Mouse (Mus musculus) forebrain, postnatal 0 days (tissue): Measurements from ENCODE around the gene Slc37a1. TPM values are rescaled to one million over a fixed set of nuclear protein-coding genes. Genes with fewer than 3 reads are reported as not detected.

Experiments used
- ATAC-seq: fragments of 200-750 bp; cut with Nextera tagmentation; 2 replicates; pipeline ENCODE4 v1.8.0; 2017; ENCODE audit warnings: mild to moderate bottlenecking, moderate library complexity
- DNase-seq: peaks from one replicate; pipeline ENCODE4 v3.0.0-alpha.2; 2015
- H3K27ac ChIP-seq: fragments of 300-500 bp; sonication (generic); 2 replicates; pipeline ENCODE4 v1.5.1; 2014; ENCODE audit warnings: low read depth, mild to moderate bottlenecking, antibody characterized with exemption, low read length, moderate library complexity, mixed read lengths
- H3K27me3 ChIP-seq: fragments of 300-500 bp; sonication (generic); 2 replicates; pipeline ENCODE4 v1.6.1; 2014; ENCODE audit warnings: mild to moderate bottlenecking, low read length, mixed read lengths; ENCODE audit not compliant: insufficient read depth
- H3K36me3 ChIP-seq: fragments of 300-500 bp; sonication (generic); 2 replicates; pipeline ENCODE4 v1.6.1; 2014; ENCODE audit warnings: mild to moderate bottlenecking, moderate library complexity; ENCODE audit not compliant: insufficient read depth
- H3K4me1 ChIP-seq: fragments of 300-500 bp; sonication (generic); 2 replicates; pipeline ENCODE4 v1.6.1; 2014; ENCODE audit warnings: antibody characterized with exemption; ENCODE audit not compliant: insufficient read depth
- H3K4me2 ChIP-seq: fragments of 300-500 bp; sonication (generic); 2 replicates; pipeline ENCODE4 v1.6.1; 2014; ENCODE audit warnings: low read depth, mild to moderate bottlenecking, moderate library complexity
- H3K4me3 ChIP-seq: fragments of 300-500 bp; sonication (generic); 2 replicates; pipeline ENCODE4 v1.5.1; 2014; ENCODE audit warnings: low read depth, low read length, mixed read lengths
- H3K9ac ChIP-seq: fragments of 300-500 bp; sonication (generic); 2 replicates; pipeline ENCODE4 v1.6.1; 2014; ENCODE audit warnings: mild to moderate bottlenecking
- H3K9me3 ChIP-seq: fragments of 300-500 bp; sonication (generic); 2 replicates; pipeline ENCODE4 v1.6.1; 2016; ENCODE audit warnings: low read length
- CTCF ChIP-seq: sonication (generic); IDR thresholded peaks from 2 replicates; pipeline ENCODE4 v1.5.1; 2016; ENCODE audit warnings: antibody characterized with exemption, control low read depth, low read depth
- WGBS: fragments of 180-500 bp; shearing (Covaris S2); extraction: QIAGEN DNeasy Blood & Tissue Kit; methylation state at CpG from one replicate; pipeline ENCODE4 v1.1.7; 2014; 5-methylcytosine and 5-hydroxymethylcytosine counted together
- polyA plus RNA-seq: library from polyadenylated mRNA; unstranded; fragments of >200 nt; fragmentation: Nextera tagmentation; extraction: Ambion mirVana; gene quantifications from 2 replicates; pipeline ENCODE4 v1.2.1, GENCODE M21; 2015
- total RNA-seq: library from RNA; depleted of rRNA; stranded (reverse); fragments of >200 nt; gene quantifications from 2 replicates; pipeline ENCODE4 v1.2.3, GENCODE M21; 2014

Slc37a1 gene
- total and polyA plus RNA-seq, 2 experiments from 2014 or later: 6.7 to 10.0 TPM

- no peak overlapping the region for H3K27ac ChIP-seq
- H3K36me3 ChIP-seq: no peaks in the 10 kb centered on the region
- WGBS: 89% methylated on average over 9 of the region's 9 CpGs
- H3K27me3 ChIP-seq: no peaks in the 10 kb centered on the region
- TF ChIP-seq CTCF: no peak
- H3K4me2 ChIP-seq: no peak overlapping the region
- 0 out of 2 replicates have a peak, but pooled peaks cover under 1% of the 10 kb centered on the region for H3K4me1 ChIP-seq
- ATAC-seq (no peak), DNase-seq (no peak)
- H3K4me3 ChIP-seq: no peak overlapping the region
- H3K9me3 ChIP-seq: no peaks in the 10 kb centered on the region
- no peak overlapping the region for H3K9ac ChIP-seq
Measured at GRCm38 (mm10) chr17:31272416-31273165, 14.0 kb upstream of the Slc37a1 start.

- Histone ChIP-seq H3K27ac (no peak overlapping the region), H3K4me2 (no peak overlapping the region), H3K27me3 (no peaks in the 10 kb centered on the region), H3K9me3 (no peaks in the 10 kb centered on the region), H3K9ac (no peak overlapping the region), H3K4me1 (0 out of 2 replicates have a peak, but pooled peaks cover 5% of the 10 kb centered on the region), H3K36me3 (no peaks in the 10 kb centered on the region), H3K4me3 (no peak overlapping the region)
- no peak for DNase-seq
- WGBS: 84% methylated on average over 8 of the region's 8 CpGs
- no peak for ATAC-seq
- no peak for TF ChIP-seq CTCF
Measured at GRCm38 (mm10) chr17:31273631-31274030, 13.0 kb upstream of the Slc37a1 start.

GRCm38 (mm10) chr17:31275181-31275580 is 11.4 kb upstream of the Slc37a1 start:
- no peak for ATAC-seq
- H3K9ac ChIP-seq: no peak overlapping the region
- 86% methylated on average over 6 of the region's 6 CpGs for WGBS
- H3K36me3 ChIP-seq: no peaks in the 10 kb centered on the region
- 0 out of 2 replicates have a peak, but pooled peaks cover 5% of the 10 kb centered on the region for H3K4me1 ChIP-seq
- DNase-seq: no peak
- no peaks in the 10 kb centered on the region for H3K27me3 ChIP-seq
- H3K27ac ChIP-seq: no peak overlapping the region
- H3K9me3 ChIP-seq: no peaks in the 10 kb centered on the region
- no peak overlapping the region for H3K4me2 ChIP-seq
- no peak for TF ChIP-seq CTCF
- H3K4me3 ChIP-seq: no peak overlapping the region

GRCm38 (mm10) chr17:31276207-31276921 is 10.2 kb upstream of the Slc37a1 start:
- no peaks in the 10 kb centered on the region for H3K27me3 ChIP-seq
- WGBS: 26% methylated on average over 9 of the region's 9 CpGs
- H3K4me2 ChIP-seq: peak overlapping the region; percentile 64
- H3K36me3 ChIP-seq: no peaks in the 10 kb centered on the region
- H3K4me3 ChIP-seq: peak overlapping the region; percentile 43
- H3K9ac ChIP-seq: peak overlapping the region; percentile 46; the same call in 1 of the 2 replicates
- no peak for TF ChIP-seq CTCF
- H3K27ac ChIP-seq: no peak overlapping the region
- 0 out of 2 replicates have a peak, but pooled peaks cover 5% of the 10 kb centered on the region for H3K4me1 ChIP-seq
- no peaks in the 10 kb centered on the region for H3K9me3 ChIP-seq
- peak; percentile 16 for DNase-seq
- ATAC-seq: no peak

GRCm38 (mm10) chr17:31276922-31277918 is 9.4 kb upstream of the Slc37a1 start, which contains the start of gene Rsph1:
Rsph1 (minus strand) TSS chr17:31277383.
- Histone ChIP-seq H3K4me1 (0 out of 2 replicates have a peak, but pooled peaks cover 5% of the 10 kb centered on the region), H3K36me3 (no peaks in the 10 kb centered on the region), H3K4me3 (peak within 1 kb of the TSS; percentile 43), H3K27ac (peak within 1 kb of the TSS; percentile 42; the same call in 1 of the 2 replicates), H3K27me3 (no peaks in the 10 kb centered on the region), H3K9ac (peak within 1 kb of the TSS; percentile 46; the same call in 1 of the 2 replicates), H3K4me2 (peak within 1 kb of the TSS; percentile 64), H3K9me3 (no peaks in the 10 kb centered on the region)
- 9% methylated on average over 44 of the region's 44 CpGs for WGBS
- DNase-seq: peak; percentile 96
- ATAC-seq: peak; percentile 93
- no peak for TF ChIP-seq CTCF

- Histone ChIP-seq H3K27ac (no peak overlapping the region), H3K4me1 (peaks cover 8% of the 10 kb centered on the region; the same call in 1 of the 2 replicates), H3K9me3 (no peaks in the 10 kb centered on the region), H3K4me2 (no peak overlapping the region), H3K9ac (no peak overlapping the region), H3K36me3 (no peaks in the 10 kb centered on the region), H3K4me3 (no peak overlapping the region), H3K27me3 (no peaks in the 10 kb centered on the region)
- DNase-seq (no peak), ATAC-seq (no peak)
- WGBS: 78% methylated on average over 4 of the region's 4 CpGs
- no peak for TF ChIP-seq CTCF
Measured at GRCm38 (mm10) chr17:31277931-31278330, 8.7 kb upstream of the Slc37a1 start.
